Mouse (Mus musculus) embryonic facial prominence, embryonic 10.5 days (tissue): Measurements from ENCODE around the gene Twsg1. TPM values are rescaled to one million over a fixed set of nuclear protein-coding genes. Genes with fewer than 3 reads are reported as not detected.
A peak's percentile ranks its signal among the peaks of the same experiment; 100 is the strongest.
"Not testable (repeated sequence)": the region's sequence is repeated elsewhere in the genome, so short reads cannot be mapped to it uniquely, and the experiment has no call there.

Experiments used
- DNase-seq: peaks from one replicate; pipeline ENCODE4 v3.0.0-alpha.2; 2017; ENCODE audit warnings: low spot score
- H3K27ac ChIP-seq: fragments of 300-500 bp; sonication (generic); replicated peaks from 2 replicates; pipeline ENCODE4 v1.5.1; 2016; ENCODE audit warnings: mild to moderate bottlenecking
- H3K27me3 ChIP-seq: fragments of 300-500 bp; sonication (generic); replicated peaks from 2 replicates; pipeline ENCODE4 v1.6.1; 2016; ENCODE audit warnings: low read depth, mild to moderate bottlenecking; ENCODE audit not compliant: poor library complexity, severe bottlenecking
- H3K36me3 ChIP-seq: fragments of 300-500 bp; sonication (generic); replicated peaks from 2 replicates; pipeline ENCODE4 v1.6.1; 2016; ENCODE audit warnings: mild to moderate bottlenecking, moderate library complexity
- H3K4me1 ChIP-seq: fragments of 300-500 bp; sonication (generic); 2 replicates; pipeline ENCODE4 v1.6.1; 2016
- H3K4me3 ChIP-seq: fragments of 300-500 bp; sonication (generic); 2 replicates; pipeline ENCODE4 v1.5.1; 2016; ENCODE audit warnings: mild to moderate bottlenecking, moderate library complexity
- H3K9me3 ChIP-seq: fragments of 300-500 bp; sonication (generic); 2 replicates; pipeline ENCODE4 v1.6.1; 2016; ENCODE audit warnings: mild to moderate bottlenecking
- WGBS: fragments of 180-500 bp; shearing (Covaris S2); methylation state at CpG from one replicate; pipeline ENCODE4 v1.1.7; 2016; 5-methylcytosine and 5-hydroxymethylcytosine counted together
- polyA plus RNA-seq: library from polyadenylated mRNA; unstranded; fragments of >200 nt; fragmentation: Nextera tagmentation; extraction: Ambion mirVana; gene quantifications from 2 replicates; pipeline ENCODE4 v1.2.1, GENCODE M21; 2016

Twsg1 gene
- polyA plus RNA-seq = 88.5 and 90.7 TPM in 2 replicates

DNA sequence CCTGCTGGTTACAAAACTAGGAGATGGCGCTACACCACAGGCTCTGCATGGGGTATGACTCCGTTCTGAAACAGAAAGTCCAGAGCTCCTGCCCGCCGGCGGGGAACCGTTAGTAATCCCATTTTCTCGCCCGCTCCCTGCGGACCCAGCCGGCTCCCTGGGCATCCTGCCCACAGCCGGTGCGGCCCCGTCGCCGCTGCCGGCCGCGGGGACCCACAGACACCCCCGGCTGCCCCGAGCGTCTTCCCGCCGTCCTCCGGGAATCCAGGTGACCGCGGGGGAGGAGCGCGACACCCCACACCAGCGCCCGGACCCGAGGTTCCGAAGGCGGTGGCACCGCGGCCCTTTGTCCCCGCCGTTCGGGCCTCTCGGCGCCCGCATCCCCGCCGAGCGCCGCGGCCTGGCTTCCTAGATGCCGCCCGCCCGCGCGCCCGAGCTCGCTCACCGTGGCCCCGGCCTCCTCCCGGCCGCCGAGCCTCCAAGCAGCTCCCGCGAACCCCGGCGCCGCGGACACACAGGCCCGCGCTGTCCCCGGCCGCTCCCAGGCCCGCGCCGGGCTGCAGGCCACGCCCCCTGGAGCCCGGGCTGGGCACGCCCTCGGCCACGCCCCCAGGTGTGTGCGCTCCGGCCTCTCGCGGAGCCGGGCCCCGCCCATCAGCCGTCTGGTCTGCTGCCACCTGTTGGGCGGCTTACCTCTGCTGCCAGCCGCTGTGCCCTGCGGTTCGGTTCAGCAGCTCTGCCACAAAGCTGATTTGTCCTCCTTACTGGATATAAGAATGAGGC lies at the start of gene Twsg1:
Twsg1 (minus strand) TSS at position 605 of the 783 bp plus-strand sequence.
- Histone ChIP-seq H3K4me1 (peaks cover 13% of the 10 kb centered on the region), H3K27me3 (no peaks in the 10 kb centered on the region), H3K36me3 (peaks cover 35% of the 10 kb centered on the region), H3K9me3 (no peaks in the 10 kb centered on the region), H3K27ac (peak within 1 kb of the TSS; percentile 96), H3K4me3 (peak within 1 kb of the TSS; percentile 97)
- under 1% methylated on average over 87 of the region's 87 CpGs for WGBS
- DNase-seq = peak; percentile 94

DNA sequence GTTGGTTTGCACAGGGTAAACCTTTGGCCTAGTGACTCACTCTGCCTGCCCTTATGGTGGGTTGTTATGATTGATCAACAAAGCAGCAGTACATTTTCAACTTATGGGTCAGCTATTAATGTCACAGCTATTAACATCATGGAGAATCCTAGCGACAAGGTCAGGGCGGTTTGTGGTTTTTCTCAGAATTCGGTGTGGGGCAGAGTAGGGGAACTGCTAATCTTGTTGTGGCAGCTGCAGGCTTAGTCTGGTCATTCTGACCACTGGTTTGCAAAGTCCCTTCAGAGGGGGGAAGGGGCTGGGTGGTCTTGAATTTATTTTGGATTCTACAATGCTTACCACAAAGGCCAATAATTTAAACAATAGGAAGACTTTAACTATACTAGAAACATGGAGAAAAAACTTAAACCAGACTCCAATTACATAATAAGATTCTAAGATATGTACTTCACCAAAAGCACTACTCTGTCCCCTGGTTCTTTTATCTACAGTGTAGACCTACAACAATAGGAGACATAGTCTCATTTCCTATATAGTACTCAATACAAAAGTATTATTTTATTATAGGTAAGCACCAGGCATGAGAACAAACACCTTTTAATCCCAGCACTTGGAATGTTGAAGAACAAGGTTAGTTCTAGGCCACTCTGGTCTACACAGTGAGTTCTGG lies 37.3 kb upstream of the Twsg1 start:
- Histone ChIP-seq H3K9me3 (no peaks in the 10 kb centered on the region), H3K36me3 (no peaks in the 10 kb centered on the region), H3K4me1 (no peaks in the 10 kb centered on the region), H3K27ac (no peak overlapping the region), H3K4me3 (no peak overlapping the region), H3K27me3 (no peaks in the 10 kb centered on the region)
- WGBS = 88% methylated on average over 3 of the region's 3 CpGs
- no peak for DNase-seq

DNA sequence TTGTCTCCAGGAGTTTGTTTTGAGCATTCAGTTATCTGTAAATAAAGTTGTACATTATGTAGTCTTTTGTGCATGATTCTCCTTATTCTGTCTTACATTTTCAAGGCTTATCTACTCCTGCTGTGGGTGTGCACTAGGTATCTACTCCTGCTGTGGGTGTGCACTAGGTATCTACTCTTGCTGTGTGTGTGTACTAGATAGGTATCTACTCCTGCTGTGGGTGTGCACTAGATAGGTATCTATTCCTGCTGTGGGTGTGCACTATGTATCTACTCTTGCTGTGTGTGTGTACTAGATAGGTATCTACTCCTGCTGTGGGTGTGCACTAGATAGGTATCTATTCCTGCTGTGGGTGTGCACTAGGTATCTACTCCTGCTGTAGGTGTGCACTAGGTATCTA lies 25.7 kb upstream of the Twsg1 start:
- H3K27ac ChIP-seq, H3K4me1 ChIP-seq, H3K27me3 ChIP-seq, H3K4me3 ChIP-seq, H3K9me3 ChIP-seq, H3K36me3 ChIP-seq, DNase-seq: not testable (repeated sequence)

DNA sequence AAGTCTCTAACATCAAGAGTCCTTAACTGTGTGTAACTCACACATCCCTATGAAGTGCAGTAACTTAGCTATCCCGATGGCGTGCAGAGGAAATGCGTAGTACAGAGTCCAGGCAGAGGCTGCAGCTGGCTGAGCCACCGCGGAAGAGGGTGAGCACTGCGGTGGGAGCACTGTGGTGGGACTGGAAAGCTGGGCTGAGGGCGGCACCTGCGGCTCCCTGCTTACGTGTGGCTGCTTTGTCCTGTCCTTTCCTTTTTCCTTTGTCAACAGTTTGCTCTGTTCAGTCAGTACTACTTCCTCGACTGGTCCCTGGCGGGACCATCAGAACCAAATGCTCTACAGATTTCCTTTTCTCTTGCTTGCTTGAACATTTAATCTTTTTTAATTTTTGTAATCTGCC lies 16.7 kb upstream of the Twsg1 start:
- H3K4me1 ChIP-seq = no peaks in the 10 kb centered on the region
- WGBS = 63% methylated on average over 11 of the region's 11 CpGs
- H3K27me3 ChIP-seq = no peaks in the 10 kb centered on the region
- DNase-seq = no peak
- no peak overlapping the region for H3K27ac ChIP-seq
- H3K9me3 ChIP-seq = no peaks in the 10 kb centered on the region
- H3K4me3 ChIP-seq = no peak overlapping the region
- H3K36me3 ChIP-seq = no peaks in the 10 kb centered on the region

DNA sequence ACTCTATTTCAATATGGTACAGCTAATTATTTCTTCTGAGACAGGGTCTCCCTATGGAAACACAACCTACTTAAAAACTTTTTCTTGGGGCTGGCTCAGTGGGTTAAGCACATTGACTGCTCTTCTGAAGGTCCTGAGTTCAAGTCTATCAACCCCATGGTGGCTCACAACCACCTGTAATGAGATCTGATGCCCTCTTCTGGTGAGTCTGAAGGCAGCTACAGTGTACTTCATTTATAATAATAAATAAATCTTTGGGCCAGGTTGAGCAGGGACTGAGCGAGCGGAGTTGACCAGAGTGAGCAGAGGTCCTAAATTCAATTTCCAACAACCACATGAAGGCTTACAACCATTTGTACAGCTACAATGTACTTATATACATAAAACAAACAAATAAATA lies 11.2 kb upstream of the Twsg1 start:
- no peak for DNase-seq
- Histone ChIP-seq H3K9me3 (no peaks in the 10 kb centered on the region), H3K27me3 (no peaks in the 10 kb centered on the region), H3K36me3 (no peaks in the 10 kb centered on the region), H3K4me1 (peaks cover 6% of the 10 kb centered on the region), H3K4me3 (no peak overlapping the region), H3K27ac (no peak overlapping the region)
- WGBS = 93% methylated on average over 2 of the region's 2 CpGs

DNA sequence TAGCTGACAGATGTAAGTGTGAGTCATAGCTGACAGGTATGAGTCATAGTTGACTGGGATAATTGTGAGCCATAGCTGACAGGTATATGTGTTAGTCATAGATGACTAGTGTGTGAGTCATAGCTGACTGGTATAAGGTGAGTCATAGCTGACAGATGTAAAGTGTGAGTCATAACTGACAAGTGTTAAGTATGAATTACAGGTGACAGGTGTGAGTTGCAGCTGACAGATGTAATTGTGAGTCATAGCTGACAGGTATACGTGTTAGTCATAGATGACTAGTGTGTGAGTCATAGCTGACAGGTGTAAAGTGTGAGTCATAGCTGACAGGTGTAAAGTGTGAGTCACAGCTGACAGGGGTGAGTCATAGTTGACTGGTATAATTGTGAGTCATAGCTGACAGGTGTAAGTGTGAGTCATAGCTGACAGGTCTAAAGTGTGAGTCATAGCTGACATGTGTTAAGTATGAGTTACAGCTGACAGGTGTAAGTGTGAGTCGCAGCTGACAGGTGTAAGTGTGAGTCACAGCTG lies 10.6 kb upstream of the Twsg1 start:
- H3K27ac ChIP-seq = no peak overlapping the region
- no peaks in the 10 kb centered on the region for H3K27me3 ChIP-seq
- WGBS = 87% methylated on average over 2 of the region's 2 CpGs
- no peak for DNase-seq
- H3K36me3 ChIP-seq = no peaks in the 10 kb centered on the region
- H3K4me3 ChIP-seq = no peak overlapping the region
- H3K4me1 ChIP-seq = peaks cover 8% of the 10 kb centered on the region
- no peaks in the 10 kb centered on the region for H3K9me3 ChIP-seq

DNA sequence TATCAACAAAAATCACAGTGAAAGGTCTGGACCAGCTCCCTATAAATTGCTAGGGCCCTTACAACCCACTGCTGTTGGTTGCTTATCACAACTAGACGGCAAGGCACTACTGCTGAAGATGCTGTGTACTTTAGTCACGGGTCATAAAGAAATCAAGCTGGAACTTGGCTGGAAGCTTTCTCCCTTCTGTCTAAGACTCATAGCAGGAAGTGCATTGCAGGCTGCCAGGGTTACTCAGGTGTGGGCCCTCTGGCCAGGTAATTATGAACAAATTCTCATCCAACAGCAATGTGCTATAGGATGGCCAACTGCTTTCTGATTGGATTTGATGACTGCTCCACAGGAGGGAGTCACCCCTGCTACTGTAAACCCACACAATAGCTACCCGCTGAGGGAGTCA lies 8.0 kb upstream of the Twsg1 start:
- no peaks in the 10 kb centered on the region for H3K9me3 ChIP-seq
- 80% methylated on average over 3 of the region's 3 CpGs for WGBS
- H3K36me3 ChIP-seq = no peaks in the 10 kb centered on the region
- H3K27ac ChIP-seq = no peak overlapping the region
- H3K27me3 ChIP-seq = no peaks in the 10 kb centered on the region
- H3K4me3 ChIP-seq = no peak overlapping the region
- no peak for DNase-seq
- peaks cover 8% of the 10 kb centered on the region for H3K4me1 ChIP-seq

DNA sequence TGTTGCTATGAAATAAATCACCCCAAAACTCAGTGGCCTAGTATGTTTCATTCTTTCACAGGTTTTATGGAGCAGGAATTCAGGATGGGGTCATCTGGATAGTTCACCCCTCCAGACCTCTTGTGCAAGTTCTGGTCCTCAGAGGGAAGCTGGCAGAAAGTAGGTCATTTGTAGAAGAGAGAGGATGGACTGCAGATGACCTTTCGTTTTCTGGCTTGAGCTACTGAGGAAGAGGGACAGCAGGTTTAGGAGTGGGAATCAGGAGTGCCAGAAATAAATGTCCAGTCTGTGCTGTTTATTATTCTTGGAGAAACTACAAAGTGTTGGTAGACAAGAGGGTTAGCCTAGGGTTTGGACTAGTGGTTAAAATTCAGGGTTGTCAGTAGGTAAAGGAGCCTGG lies 7.3 kb upstream of the Twsg1 start:
- Histone ChIP-seq H3K27ac (no peak overlapping the region), H3K27me3 (no peaks in the 10 kb centered on the region), H3K9me3 (no peaks in the 10 kb centered on the region), H3K36me3 (no peaks in the 10 kb centered on the region), H3K4me1 (peaks cover 8% of the 10 kb centered on the region), H3K4me3 (no peak overlapping the region)
- DNase-seq = no peak
- 77% methylated on average over 1 of the region's 1 CpGs for WGBS

DNA sequence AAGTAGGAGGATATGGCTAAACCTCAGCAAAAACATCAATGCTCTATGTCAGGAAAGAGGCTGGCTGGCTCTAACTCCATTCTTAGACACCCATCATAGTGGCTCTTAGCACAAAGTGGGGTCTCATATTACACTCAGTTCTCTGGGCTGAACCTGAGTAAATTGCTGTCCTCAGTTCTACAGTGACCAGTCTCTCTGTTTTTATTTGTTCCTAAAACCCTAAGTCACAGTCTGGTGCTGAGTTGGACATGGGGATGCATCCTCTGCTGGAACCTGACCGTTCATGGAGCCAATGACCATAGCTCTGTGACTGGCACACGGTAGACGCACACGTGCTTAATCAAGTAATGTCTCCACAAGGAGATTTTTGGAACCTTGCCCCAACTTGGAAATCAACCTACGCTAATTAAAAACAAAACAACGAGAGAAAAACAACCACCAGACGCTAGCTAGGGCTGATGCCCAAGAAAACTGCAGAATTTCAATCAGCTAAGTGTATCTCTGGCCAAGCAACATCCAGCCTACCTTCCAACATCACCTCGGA lies 6.8 kb upstream of the Twsg1 start:
- H3K9me3 ChIP-seq = no peaks in the 10 kb centered on the region
- H3K4me3 ChIP-seq = no peak overlapping the region
- H3K4me1 ChIP-seq = peaks cover 8% of the 10 kb centered on the region
- 93% methylated on average over 8 of the region's 8 CpGs for WGBS
- H3K27me3 ChIP-seq = no peaks in the 10 kb centered on the region
- H3K36me3 ChIP-seq = no peaks in the 10 kb centered on the region
- DNase-seq = no peak
- H3K27ac ChIP-seq = no peak overlapping the region

DNA sequence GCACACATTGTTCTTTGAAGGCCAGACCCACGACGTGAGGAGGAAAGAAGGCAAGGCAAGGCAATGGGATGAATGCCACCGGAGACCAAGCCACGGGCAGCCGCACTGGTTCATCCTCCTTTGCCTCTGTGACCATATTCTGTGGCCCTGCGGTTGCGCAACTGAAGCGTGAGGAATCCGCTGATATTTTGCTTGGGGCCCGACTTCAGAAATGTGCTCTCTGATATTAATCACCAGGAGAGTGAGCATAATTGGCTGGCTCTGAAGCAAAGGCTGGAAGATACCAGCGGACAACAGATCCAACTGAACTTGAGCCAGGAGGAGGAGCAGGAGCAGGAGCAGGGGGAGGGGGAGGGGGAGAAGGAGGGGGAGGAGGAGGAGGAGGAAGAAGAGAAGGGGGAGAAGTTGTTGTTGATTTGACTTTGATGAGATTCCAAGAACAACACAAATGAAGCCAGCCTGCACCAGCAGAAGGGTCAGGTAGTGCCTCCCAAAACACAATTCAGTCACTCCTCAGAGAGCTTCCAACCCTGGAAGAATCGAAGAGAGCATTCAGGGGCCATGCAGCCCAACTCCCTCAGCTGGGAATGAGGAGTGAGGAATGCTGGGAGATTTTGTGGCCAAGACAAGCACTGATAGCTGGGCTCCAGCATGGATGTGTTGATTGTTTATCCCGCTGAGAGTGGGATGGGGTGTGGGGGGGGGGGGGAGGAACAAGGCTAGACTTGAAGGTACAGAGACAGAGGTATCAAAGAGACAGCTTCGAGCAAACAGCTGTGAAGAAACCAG lies 6.2 kb upstream of the Twsg1 start:
- Histone ChIP-seq H3K36me3 (no peaks in the 10 kb centered on the region), H3K9me3 (no peaks in the 10 kb centered on the region), H3K27me3 (no peaks in the 10 kb centered on the region), H3K27ac (no peak overlapping the region), H3K4me1 (peaks cover 8% of the 10 kb centered on the region), H3K4me3 (no peak overlapping the region)
- 86% methylated on average over 14 of the region's 14 CpGs for WGBS
- DNase-seq = no peak

DNA sequence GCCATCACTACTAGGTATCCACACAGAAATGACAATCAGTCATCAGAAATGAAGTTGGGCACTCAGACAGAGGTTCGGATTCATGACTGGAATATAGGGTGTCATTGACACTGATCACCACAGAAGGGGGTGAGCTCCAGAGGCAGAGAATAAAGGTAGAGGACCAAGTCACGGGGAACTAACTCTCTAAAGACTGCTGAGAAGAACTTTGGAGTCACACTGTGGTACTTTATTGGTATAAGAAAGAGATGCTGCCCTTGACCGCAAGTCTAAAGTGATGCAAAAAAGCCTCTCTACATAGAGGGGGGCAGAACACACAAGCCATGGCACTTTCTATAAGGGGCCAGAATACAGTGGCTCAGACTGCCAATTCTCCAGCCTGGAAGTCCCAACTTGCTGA lies 5.1 kb upstream of the Twsg1 start:
- no peak for DNase-seq
- H3K36me3 ChIP-seq = no peaks in the 10 kb centered on the region
- no peak overlapping the region for H3K4me3 ChIP-seq
- peaks cover 11% of the 10 kb centered on the region for H3K4me1 ChIP-seq
- H3K27ac ChIP-seq = no peak overlapping the region
- H3K27me3 ChIP-seq = no peaks in the 10 kb centered on the region
- 77% methylated on average over 3 of the region's 3 CpGs for WGBS
- H3K9me3 ChIP-seq = no peaks in the 10 kb centered on the region

DNA sequence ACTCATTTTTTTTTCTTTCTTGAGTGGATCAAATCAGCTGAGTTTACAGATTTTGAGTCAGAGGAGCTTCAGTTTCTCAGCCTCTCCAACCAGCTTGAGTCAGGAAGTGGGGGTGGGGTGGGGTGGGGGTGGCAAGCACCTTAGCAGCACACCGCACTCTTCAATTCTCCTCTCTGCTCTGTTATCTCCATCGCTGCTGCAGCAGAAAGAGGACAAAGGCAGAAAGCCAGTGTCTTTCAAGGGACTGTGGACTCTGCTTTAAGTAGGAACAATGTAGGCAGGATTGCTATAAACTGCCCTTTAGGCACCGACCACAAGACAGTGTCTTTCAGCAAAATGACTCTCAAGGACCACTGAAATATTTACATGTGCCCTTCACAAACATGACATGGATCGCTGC lies 2.9 kb upstream of the Twsg1 start:
- peaks cover 21% of the 10 kb centered on the region for H3K4me1 ChIP-seq
- H3K27ac ChIP-seq = no peak overlapping the region
- peaks cover 5% of the 10 kb centered on the region; the same call in 1 of the 2 replicates for H3K36me3 ChIP-seq
- H3K9me3 ChIP-seq = no peaks in the 10 kb centered on the region
- H3K27me3 ChIP-seq = no peaks in the 10 kb centered on the region
- H3K4me3 ChIP-seq = no peak overlapping the region
- DNase-seq = no peak
- 64% methylated on average over 4 of the region's 4 CpGs for WGBS
